Mouse (Mus musculus) heart, embryonic 10.5 days (tissue): Measurements from ENCODE around the gene Trpc4ap. TPM values are rescaled to one million over a fixed set of nuclear protein-coding genes. Genes with fewer than 3 reads are reported as not detected.

Experiments used
- DNase-seq: peaks from one replicate; pipeline ENCODE4 v3.0.0-alpha.2; 2017; ENCODE audit warnings: low spot score
- H3K27ac ChIP-seq: fragments of 300-500 bp; sonication (generic); 2 replicates; pipeline ENCODE4 v1.5.1; 2016; ENCODE audit warnings: mild to moderate bottlenecking
- H3K27me3 ChIP-seq: fragments of 300-500 bp; sonication (generic); 2 replicates; pipeline ENCODE4 v1.6.1; 2016; ENCODE audit warnings: mild to moderate bottlenecking; ENCODE audit not compliant: poor library complexity, insufficient read depth, severe bottlenecking
- H3K36me3 ChIP-seq: fragments of 300-500 bp; sonication (generic); 2 replicates; pipeline ENCODE4 v1.6.1; 2016; ENCODE audit warnings: mild to moderate bottlenecking, moderate library complexity
- H3K4me1 ChIP-seq: fragments of 300-500 bp; sonication (generic); 2 replicates; pipeline ENCODE4 v1.6.1; 2016; ENCODE audit warnings: mild to moderate bottlenecking
- H3K4me3 ChIP-seq: fragments of 300-500 bp; sonication (generic); 2 replicates; pipeline ENCODE4 v1.5.1; 2016; ENCODE audit warnings: mild to moderate bottlenecking, moderate library complexity
- H3K9me3 ChIP-seq: fragments of 300-500 bp; sonication (generic); 2 replicates; pipeline ENCODE4 v1.6.1; 2016; ENCODE audit warnings: mild to moderate bottlenecking, moderate library complexity
- WGBS: fragments of 180-500 bp; shearing (Covaris S2); methylation state at CpG from one replicate; pipeline ENCODE4 v1.1.7; 2016; 5-methylcytosine and 5-hydroxymethylcytosine counted together
- polyA plus RNA-seq: library from polyadenylated mRNA; unstranded; fragments of >200 nt; fragmentation: Nextera tagmentation; extraction: Ambion mirVana; gene quantifications from 2 replicates; pipeline ENCODE4 v1.2.1, GENCODE M21; 2016

The Trpc4ap gene
- polyA plus RNA-seq, 1 experiment from 2014 or later = 107 TPM

- H3K27me3 ChIP-seq = no peaks in the 10 kb centered on the region
- WGBS = 95% methylated on average over 11 of the region's 11 CpGs
Observed at GRCm38 (mm10) chr2:155687746-155688145, 4.4 kb downstream of the Trpc4ap start.

DNA sequence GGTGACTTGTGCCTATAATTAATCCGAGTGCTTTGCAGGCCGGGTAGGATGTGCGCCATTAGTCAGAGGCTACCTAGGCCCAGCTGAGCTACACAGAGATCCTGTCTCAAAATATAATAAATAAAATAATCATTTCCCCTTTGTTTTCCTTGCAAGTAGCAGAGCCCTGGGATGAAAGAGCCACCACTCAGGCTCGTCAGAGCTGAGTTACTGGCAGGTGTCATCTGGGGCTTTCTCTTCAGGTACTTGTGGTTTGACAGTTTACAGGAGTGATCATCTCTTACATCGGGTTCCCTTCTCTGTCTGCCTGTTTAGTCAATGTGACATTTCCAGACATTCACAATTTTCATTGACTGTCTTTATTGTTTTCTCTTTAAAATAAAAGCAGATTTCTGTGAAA lies 5.6 kb downstream of the Trpc4ap start:
- WGBS = 84% methylated on average over 5 of the region's 5 CpGs
- Histone ChIP-seq H3K4me3 (no peak overlapping the region), H3K27me3 (no peaks in the 10 kb centered on the region), H3K36me3 (peaks cover 8% of the 10 kb centered on the region), H3K4me1 (peaks cover 16% of the 10 kb centered on the region; the same call in 1 of the 2 replicates), H3K9me3 (no peaks in the 10 kb centered on the region), H3K27ac (no peak overlapping the region)
- DNase-seq = no peak

More at GRCm38 (mm10) chr2:155687746-155688145, 4.4 kb downstream of the Trpc4ap start:
- Histone ChIP-seq H3K4me1 (peaks cover 16% of the 10 kb centered on the region; the same call in 1 of the 2 replicates), H3K27ac (no peak overlapping the region), H3K9me3 (no peaks in the 10 kb centered on the region), H3K36me3 (peaks cover 8% of the 10 kb centered on the region), H3K4me3 (no peak overlapping the region)
- no peak for DNase-seq

- WGBS = 94% methylated on average over 5 of the region's 5 CpGs
- no peaks in the 10 kb centered on the region for H3K4me1 ChIP-seq
- H3K27ac ChIP-seq = no peak overlapping the region
- H3K9me3 ChIP-seq = no peaks in the 10 kb centered on the region
- peaks cover 10% of the 10 kb centered on the region for H3K36me3 ChIP-seq
- DNase-seq = no peak
- H3K4me3 ChIP-seq = no peak overlapping the region
- H3K27me3 ChIP-seq = no peaks in the 10 kb centered on the region
Observed at GRCm38 (mm10) chr2:155683821-155684220, 8.4 kb downstream of the Trpc4ap start.

DNA sequence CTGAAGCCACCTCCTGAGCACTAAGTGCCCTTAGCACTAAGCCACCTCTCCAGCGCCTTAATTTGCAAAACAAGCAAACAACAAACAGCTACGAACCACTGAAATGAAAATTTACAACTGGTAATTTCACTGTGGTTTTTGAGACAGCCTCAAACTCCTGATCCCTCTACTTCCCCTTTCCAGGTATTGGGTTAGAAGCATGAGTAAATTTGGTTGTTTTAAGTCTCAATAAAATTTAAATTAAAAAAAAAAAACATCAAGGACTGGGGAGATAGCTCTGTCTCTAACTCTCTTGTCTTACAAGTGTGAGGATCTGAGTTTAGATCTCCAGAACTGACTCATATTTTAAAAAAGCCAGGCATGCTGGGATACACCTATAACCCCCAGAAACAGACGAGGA lies 9.0 kb downstream of the Trpc4ap start:
- no peak overlapping the region for H3K27ac ChIP-seq
- no peak for DNase-seq
- no peaks in the 10 kb centered on the region for H3K4me1 ChIP-seq
- H3K4me3 ChIP-seq = no peak overlapping the region
- H3K27me3 ChIP-seq = no peaks in the 10 kb centered on the region
- 70% methylated on average over 3 of the region's 3 CpGs for WGBS
- peaks cover 10% of the 10 kb centered on the region for H3K36me3 ChIP-seq
- no peaks in the 10 kb centered on the region for H3K9me3 ChIP-seq

DNA sequence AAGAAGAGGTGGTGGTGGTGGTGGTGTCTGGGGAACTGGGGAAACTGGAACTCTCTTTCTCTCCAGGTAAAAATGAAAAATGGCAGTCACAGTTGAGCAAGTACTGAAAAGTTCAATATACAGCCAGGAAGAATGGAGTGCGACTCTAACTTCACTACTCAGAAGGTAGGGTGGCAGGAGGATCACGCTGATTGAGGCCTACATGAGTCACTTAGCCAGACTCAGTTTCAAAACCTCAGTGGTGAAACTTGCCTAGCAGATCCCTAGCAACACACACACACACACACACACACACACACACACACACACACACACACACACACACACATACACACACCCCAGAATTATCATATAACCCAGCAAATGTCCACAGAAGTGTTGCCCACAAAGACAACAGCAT lies 10.3 kb downstream of the Trpc4ap start:
- Histone ChIP-seq H3K36me3 (0 out of 2 replicates have a peak, but pooled peaks cover 2% of the 10 kb centered on the region), H3K27me3 (no peaks in the 10 kb centered on the region), H3K4me1 (no peaks in the 10 kb centered on the region), H3K9me3 (no peaks in the 10 kb centered on the region), H3K4me3 (no peak overlapping the region), H3K27ac (no peak overlapping the region)
- DNase-seq = no peak
- 75% methylated on average over 2 of the region's 2 CpGs for WGBS

DNA sequence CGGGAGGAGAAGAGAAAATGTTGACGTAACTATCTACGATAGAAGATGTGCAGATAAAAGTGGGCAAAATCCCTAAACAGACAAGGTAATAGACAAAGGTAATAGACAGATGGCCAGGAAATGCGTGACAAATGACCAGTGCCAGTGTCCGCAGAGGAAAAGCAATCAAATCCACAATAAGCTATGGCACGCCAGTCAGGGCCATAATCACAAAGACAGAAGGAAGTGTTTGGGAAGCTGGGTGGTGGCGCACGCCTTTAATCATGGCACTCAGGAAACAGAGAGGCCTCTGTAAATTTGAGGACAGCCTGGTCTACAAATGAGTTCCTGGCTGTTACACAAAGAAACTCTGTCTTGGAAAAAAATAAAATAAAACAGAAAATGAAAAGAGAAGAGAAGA lies 11.0 kb downstream of the Trpc4ap start:
- Histone ChIP-seq H3K4me3 (no peak overlapping the region), H3K27ac (no peak overlapping the region), H3K27me3 (no peaks in the 10 kb centered on the region), H3K9me3 (no peaks in the 10 kb centered on the region), H3K4me1 (no peaks in the 10 kb centered on the region), H3K36me3 (0 out of 2 replicates have a peak, but pooled peaks cover 2% of the 10 kb centered on the region)
- DNase-seq = no peak
- WGBS = 70% methylated on average over 8 of the region's 8 CpGs

GRCm38 (mm10) chr2:155680591-155680990 lies 11.6 kb downstream of the Trpc4ap start:
- Histone ChIP-seq H3K4me3 (no peak overlapping the region), H3K27ac (no peak overlapping the region), H3K9me3 (no peaks in the 10 kb centered on the region), H3K27me3 (no peaks in the 10 kb centered on the region), H3K36me3 (0 out of 2 replicates have a peak, but pooled peaks cover 2% of the 10 kb centered on the region), H3K4me1 (no peaks in the 10 kb centered on the region)
- WGBS = 82% methylated on average over 5 of the region's 5 CpGs
- no peak for DNase-seq

GRCm38 (mm10) chr2:155679586-155680110 lies 12.5 kb downstream of the Trpc4ap start:
- Histone ChIP-seq H3K27ac (no peak overlapping the region), H3K27me3 (no peaks in the 10 kb centered on the region), H3K9me3 (no peaks in the 10 kb centered on the region), H3K4me1 (no peaks in the 10 kb centered on the region), H3K4me3 (no peak overlapping the region), H3K36me3 (0 out of 2 replicates have a peak, but pooled peaks cover 2% of the 10 kb centered on the region)
- 82% methylated on average over 4 of the region's 4 CpGs for WGBS
- DNase-seq = no peak

- H3K27me3 ChIP-seq = no peaks in the 10 kb centered on the region
- WGBS = 55% methylated on average over 4 of the region's 4 CpGs
- no peak overlapping the region for H3K27ac ChIP-seq
- H3K4me1 ChIP-seq = 0 out of 2 replicates have a peak, but pooled peaks cover 4% of the 10 kb centered on the region
- DNase-seq = no peak
- H3K9me3 ChIP-seq = no peaks in the 10 kb centered on the region
- peaks cover 29% of the 10 kb centered on the region for H3K36me3 ChIP-seq
- no peak overlapping the region for H3K4me3 ChIP-seq
Observed at GRCm38 (mm10) chr2:155675118-155675517, 17.1 kb downstream of the Trpc4ap start.

DNA sequence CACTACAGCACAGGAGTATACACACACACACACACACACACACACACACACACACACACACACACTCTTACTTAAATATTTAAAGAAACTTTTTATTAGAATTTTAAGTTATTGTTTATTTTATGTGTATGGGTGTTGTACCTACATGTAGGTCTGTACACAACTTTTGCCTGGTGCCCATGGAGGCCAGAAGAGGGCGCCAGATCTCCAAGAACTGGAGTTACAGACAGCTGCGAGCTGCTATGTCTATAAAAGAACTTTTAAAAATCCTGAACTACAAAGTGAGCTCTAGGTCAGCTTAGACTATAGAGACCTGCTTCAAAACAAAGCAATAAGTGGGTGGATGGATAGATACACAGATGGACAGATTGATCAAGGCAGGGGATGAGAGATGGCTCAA lies 18.6 kb downstream of the Trpc4ap start:
- no peak for DNase-seq
- Histone ChIP-seq H3K27me3 (no peaks in the 10 kb centered on the region), H3K27ac (no peak overlapping the region), H3K4me3 (no peak overlapping the region), H3K9me3 (no peaks in the 10 kb centered on the region), H3K36me3 (peaks cover 29% of the 10 kb centered on the region), H3K4me1 (0 out of 2 replicates have a peak, but pooled peaks cover 4% of the 10 kb centered on the region)
- 41% methylated on average over 2 of the region's 2 CpGs for WGBS

GRCm38 (mm10) chr2:155671236-155671635 lies 20.9 kb downstream of the Trpc4ap start:
- Histone ChIP-seq H3K36me3 (peaks cover 48% of the 10 kb centered on the region), H3K27ac (no peak overlapping the region), H3K4me3 (no peak overlapping the region), H3K4me1 (peaks cover 7% of the 10 kb centered on the region; the same call in 1 of the 2 replicates), H3K9me3 (no peaks in the 10 kb centered on the region), H3K27me3 (no peaks in the 10 kb centered on the region)
- DNase-seq = no peak
- 87% methylated on average over 4 of the region's 4 CpGs for WGBS

- 87% methylated on average over 4 of the region's 4 CpGs for WGBS
- Histone ChIP-seq H3K36me3 (peaks cover 76% of the 10 kb centered on the region), H3K4me1 (peaks cover 2% of the 10 kb centered on the region; the same call in 1 of the 2 replicates), H3K4me3 (no peak overlapping the region), H3K9me3 (no peaks in the 10 kb centered on the region), H3K27me3 (no peaks in the 10 kb centered on the region), H3K27ac (no peak overlapping the region)
- no peak for DNase-seq
Observed at GRCm38 (mm10) chr2:155668461-155668860, 23.7 kb downstream of the Trpc4ap start.

- 95% methylated on average over 8 of the region's 8 CpGs for WGBS
- no peak overlapping the region for H3K27ac ChIP-seq
- peaks cover 82% of the 10 kb centered on the region for H3K36me3 ChIP-seq
- no peaks in the 10 kb centered on the region for H3K27me3 ChIP-seq
- H3K4me3 ChIP-seq = no peak overlapping the region
- H3K4me1 ChIP-seq = peaks cover 2% of the 10 kb centered on the region; the same call in 1 of the 2 replicates
- DNase-seq = no peak
- no peaks in the 10 kb centered on the region for H3K9me3 ChIP-seq
Observed at GRCm38 (mm10) chr2:155667881-155668280, 24.3 kb downstream of the Trpc4ap start.
